ENCODE assay signal across 15 mouse cellular contexts in the genomic region with DNA sequence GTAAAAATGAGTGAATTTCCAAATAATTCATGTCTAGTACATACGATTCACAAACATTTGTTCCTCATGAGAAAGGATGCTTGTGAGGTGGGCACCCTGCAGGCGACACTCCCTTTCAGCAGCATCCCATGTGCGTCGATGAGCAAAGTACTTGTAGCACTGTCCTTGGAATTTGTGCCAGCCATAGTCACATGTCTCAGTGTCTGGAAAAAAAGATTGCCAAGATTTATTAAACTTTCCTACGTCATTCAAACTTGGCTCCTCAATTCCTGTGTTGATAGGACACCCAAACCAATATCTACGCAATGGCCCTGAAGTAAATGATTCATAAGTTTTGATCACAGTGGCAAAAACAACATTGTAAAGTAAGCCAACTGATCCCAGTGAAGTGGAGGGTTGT.
DNase-seq lines count a peak whose midpoint lies in the region.
"Had no signal": no experiment of that assay in that cellular context is flagged by ENCODE, and none has a peak within 500 bp of the region (broad histone marks: within the 10 kb centered on the region; RNA-seq: fewer than 3 reads in every experiment).

No protein-coding gene starts in this region.

- DNase-seq in adrenal gland, adult (ENCODE audit: inconsistent age in 2 of 2, low spot score in 1 of 2): peak; percentile 35 to 82
- DNase-seq in adrenal gland, postnatal 4 days (ENCODE audit: low spot score in 2 of 2): no peak
- DNase-seq in adrenal gland, adult 2 months: peak; percentile 60
- peak; percentile 34 for DNase-seq in adrenal gland, postnatal 10 days
- peak; percentile 14 for DNase-seq in adrenal gland, postnatal 25 days
- DNase-seq in gastrocnemius, postnatal 25 days: no peak
- no peak for DNase-seq in right cerebral cortex, postnatal 4 days
- no peak for DNase-seq in embryo, embryonic 10 days (ENCODE audit: low spot score)
- DNase-seq: B cell, adult 2 months; cerebellum, adult 11-12 months; cerebellum, adult 2 months; cerebellum, adult 9-10 months; cerebellum, postnatal 10 days; cerebellum, postnatal 25 days; embryo, embryonic 11 days had no signal

Comparison
In these comparisons a context has a peak if more than half of its experiments do, and no peak if none do; other contexts are left out.
1. DNase-seq: peak in adrenal gland, adult (2 of 2), adrenal gland, adult 2 months (single experiment), adrenal gland, postnatal 10 days (single experiment) and adrenal gland, postnatal 25 days (single experiment); none in adrenal gland, postnatal 4 days (0 of 2), gastrocnemius, postnatal 25 days (single experiment), right cerebral cortex, postnatal 4 days (single experiment) and embryo, embryonic 10 days (single experiment).